Mouse (Mus musculus): ENCODE data around the gene Fdxr. TPM values are rescaled to one million over a fixed set of nuclear protein-coding genes. Genes with fewer than 3 reads are reported as not detected.

The Fdxr gene
- polyA plus RNA-seq, 3 experiments from 2014 or later = 20.6 to 26.2 (median 23.7) TPM

DNA sequence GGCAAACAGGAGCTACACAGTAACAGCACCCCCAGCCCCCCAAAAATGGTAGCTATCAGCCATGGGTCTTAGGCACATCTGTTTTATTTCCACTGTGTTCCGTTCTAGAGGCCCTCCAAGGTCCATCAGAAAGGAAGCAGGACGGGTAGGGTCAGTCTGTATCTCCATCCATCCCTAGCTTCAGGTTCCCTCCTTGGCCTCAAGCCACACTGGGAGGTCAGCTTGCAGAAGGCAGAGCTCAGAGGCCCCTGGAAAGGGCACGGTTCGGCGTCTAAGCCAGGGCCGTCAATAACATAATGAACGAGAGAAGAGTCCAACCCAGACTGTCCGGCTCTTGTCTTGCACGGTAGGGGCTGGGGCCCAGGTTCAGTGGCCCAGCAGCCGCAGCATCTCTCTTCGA, 8.9 kb downstream of the Fdxr start:
- ATAC-seq = no peak

- ATAC-seq = no peak
These were observed 9.6 kb downstream of the Fdxr start, which contains the start of gene Grin2c for GRCm38 (mm10) chr11:115267061-115267883. Gene Grin2c (minus strand): TSS chr11:115267243.

DNA sequence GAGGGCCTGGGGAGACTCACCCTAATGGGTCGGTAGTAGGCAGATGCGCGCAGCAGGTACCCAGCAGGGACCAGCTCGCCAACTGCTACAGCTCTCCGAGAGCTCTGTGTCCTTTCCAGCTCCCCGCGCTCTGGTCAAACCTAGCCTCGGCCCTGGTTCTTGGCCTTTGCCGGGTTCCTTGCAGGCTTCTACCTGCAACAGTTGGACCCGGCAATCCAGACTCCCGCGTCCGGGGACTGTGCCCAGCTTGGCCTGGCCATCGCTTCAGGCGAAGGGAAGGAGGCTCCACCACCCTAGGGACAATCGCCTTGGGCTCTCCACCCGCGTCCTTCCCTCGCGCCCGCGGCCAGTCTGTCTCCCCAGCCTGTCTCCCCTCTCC, 10.5 kb downstream of the Fdxr start:
- no peak for ATAC-seq

- no peak for ATAC-seq
These were observed 11.0 kb downstream of the Fdxr start for GRCm38 (mm10) chr11:115265771-115266399.

DNA sequence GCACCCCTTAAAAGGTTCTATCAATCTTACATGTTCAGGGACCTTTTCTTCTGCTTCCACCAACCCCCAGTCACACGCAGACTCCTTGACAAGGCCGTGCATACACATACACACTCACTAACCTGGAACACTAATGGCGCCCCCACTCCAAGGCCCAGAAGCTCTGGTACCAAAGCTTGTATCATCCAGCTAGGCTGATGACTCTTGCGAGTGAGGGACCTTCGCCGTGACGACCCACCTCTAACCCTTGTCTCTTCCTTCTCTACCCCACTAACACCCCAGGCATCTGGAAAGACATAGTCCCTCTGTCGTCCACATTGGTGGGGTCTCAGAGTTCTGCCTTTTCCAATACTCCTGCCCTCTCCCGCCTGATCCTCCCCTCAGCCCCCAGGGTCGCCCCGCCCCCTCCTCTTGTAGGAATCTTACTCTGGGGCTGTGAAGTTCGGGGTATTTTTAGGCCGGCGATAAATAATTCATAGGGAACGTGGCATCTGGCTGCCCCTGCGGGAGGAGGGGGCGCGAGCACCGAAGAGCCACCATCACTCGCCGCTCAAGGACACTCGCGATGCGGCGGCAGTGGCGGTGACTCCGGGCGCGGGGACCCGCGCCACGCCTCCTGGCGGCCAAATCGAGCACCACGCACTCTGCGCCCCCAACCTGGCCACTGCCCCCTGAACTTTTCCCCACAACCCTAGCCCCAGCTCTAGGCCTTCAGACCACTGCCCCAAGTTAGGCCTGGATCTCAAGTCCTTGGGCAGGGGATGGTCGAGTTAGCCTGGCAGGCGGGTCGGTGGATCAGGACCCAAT, 11.8 kb downstream of the Fdxr start:
- peak; percentile 46 for ATAC-seq

GRCm38 (mm10) chr11:115264136-115264861, 12.6 kb downstream of the Fdxr start:
- no peak for ATAC-seq

GRCm38 (mm10) chr11:115262954-115263353, 13.9 kb downstream of the Fdxr start:
- ATAC-seq = no peak

DNA sequence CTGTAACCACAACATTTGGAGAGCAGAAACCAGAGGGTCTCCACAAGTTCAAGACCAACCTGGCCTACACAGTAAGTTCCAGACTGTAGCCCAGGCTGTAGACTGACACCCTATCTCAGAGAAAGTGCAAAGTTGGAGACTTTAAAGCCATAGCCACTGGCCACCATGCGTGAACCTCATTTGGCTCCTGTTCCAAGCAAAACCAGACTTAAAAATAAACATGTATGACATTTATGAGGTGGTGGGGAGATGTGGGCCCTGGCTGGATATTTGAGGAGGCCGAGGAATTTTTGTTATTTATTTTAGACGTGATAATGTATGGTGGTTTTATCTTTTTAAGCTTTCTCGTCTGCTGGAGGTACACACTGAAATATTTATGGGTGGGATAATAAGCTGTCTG, 17.7 kb downstream of the Fdxr start:
- no peak for ATAC-seq

DNA sequence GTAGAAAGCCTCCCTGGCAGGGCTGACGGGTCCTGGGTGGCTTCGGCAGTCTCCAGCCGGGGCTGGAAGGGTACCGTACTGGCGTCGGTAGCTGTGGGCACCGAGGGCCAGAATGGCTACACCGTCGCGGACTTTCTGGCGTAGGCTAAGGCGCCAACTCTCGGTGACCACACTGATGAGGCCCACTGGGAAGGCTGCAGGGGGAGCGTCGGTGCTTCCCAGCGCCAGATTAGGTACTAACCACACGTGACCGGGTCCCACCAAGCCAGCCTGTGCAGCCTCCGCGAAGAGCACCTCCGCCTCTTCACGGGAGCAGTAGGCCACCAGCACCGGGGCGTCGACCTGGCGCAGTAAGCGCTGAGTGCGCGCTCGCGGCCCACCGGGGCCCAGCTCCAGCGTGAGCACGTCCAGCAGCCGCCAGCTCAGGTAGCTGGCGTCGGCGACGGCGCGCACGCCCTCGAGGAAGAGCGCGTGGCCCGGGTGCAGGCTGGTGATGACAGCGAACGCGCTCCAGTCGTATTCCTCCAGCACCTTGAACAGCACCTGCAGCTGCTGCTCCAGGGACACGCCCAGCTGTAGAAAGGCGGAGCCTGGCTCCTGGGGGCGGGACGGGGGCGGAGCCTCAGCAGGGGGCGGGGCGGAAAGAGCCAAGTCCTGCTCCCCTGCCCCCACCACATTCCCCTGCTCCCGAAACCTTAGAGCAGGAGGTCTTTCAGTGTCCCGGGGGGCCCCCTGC, 18.9 kb downstream of the Fdxr start:
- ATAC-seq = no peak

GRCm38 (mm10) chr11:115251258-115251657, 25.6 kb downstream of the Fdxr start:
- ATAC-seq = no peak

DNA sequence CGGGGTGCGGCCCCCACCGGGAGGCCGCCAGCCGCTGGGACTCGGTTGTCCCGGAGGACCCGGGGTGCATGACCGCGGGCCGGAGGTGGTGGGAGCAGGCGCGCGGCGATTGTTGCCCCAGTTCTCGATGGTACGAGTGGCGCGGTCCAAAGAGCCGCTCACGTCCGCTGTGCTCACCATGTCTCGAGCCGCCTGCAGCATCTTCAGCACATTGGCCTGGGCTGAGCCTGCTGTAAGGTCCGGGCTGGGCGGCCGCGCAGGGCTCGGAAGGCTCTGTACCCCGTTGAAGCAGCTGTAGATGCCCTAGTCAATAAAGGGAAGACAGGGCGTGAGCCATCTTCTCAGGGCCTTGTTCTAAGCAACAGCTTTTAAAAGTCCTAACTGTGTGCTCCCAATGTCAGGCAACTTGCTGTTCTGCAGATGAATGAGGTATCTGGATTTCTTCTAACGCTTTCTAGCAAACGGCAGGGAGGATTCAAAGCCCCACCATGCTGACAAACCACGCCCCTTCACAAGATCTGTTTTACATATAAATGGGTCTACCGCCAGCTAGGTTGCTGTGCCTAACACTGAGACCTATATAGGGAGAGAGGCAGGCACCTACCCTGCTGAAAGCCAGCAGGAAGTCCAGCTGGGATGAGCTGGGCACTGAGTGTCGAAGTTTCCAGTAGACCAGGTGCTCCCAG, 26.3 kb downstream of the Fdxr start:
- ATAC-seq = no peak

DNA sequence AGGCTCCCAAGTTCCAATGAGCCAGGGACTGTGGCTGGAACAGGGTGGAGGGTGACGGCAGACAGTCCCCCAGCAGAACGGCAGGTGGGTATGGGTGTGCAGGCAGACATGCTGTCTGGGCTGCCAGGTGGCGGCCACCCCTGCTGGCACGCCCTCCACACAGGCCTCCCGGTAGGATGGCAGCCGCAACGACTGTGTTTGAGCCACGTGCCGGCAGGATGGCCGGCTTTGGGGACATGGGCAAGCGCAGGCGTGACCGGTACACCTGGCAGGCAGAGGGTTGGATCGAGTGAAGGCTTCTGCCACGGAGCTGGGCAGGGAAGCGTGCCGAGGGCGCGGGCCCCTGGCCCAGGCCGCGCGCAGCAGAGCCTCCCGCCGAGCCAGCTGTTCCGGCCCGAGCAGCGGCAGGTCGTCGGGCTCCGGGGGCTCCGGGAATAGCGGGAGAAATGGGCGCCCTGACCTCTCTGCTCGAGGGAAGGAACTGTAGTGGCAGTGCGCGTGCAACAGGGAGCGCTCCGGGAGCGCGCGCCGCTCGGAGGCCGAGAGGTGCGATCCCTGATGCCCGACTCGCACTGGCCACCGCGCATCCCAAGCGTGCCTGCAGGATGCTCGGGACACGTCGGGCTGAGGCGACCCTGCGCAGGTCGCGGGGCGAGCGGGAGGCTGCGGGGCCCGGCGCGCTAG, 27.0 kb downstream of the Fdxr start:
- no peak for ATAC-seq

DNA sequence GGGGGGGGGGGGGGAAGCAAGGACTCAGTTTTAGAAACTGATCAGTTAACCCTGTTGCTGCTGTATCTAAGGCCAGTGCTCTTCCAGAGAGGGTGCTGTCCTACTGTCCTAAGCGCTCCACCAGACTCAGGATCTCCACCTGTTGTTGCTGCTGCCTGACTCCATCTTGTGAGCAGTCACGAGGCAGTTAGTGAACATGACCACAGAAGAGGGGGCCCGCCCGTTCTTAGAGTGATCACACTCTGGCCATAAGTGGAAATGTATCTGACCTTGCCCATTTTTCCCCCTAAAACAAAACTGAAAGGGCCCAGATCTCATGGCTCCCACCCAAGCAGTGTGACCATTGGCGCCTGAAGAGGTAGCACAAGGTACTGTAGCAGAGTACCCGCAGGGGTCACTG, 28.9 kb downstream of the Fdxr start:
- no peak for ATAC-seq

GRCm38 (mm10) chr11:115247240-115247639, 29.6 kb downstream of the Fdxr start:
- no peak for ATAC-seq

GRCm38 (mm10) chr11:115246386-115246785, 30.5 kb downstream of the Fdxr start:
- ATAC-seq = no peak

DNA sequence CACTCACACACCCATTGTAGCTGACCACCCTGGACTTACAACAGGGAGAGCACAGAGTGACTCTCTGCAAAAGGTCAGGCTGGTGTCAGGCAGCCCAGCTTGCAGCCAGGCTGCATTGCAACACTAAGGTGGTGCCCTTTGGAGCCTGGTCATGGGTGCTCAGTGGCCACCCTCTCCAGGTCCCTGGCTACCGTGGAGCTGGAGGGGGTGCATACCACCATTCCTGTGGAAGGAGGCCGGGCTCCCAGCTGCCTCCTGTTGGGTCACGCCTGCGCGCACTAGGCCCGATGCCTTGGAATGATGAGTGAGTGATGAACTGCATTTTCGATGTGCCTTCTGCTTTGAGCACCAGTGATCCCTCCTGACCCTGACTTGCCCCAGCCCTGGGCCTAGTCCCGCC, 32.0 kb downstream of the Fdxr start:
- ATAC-seq = no peak

DNA sequence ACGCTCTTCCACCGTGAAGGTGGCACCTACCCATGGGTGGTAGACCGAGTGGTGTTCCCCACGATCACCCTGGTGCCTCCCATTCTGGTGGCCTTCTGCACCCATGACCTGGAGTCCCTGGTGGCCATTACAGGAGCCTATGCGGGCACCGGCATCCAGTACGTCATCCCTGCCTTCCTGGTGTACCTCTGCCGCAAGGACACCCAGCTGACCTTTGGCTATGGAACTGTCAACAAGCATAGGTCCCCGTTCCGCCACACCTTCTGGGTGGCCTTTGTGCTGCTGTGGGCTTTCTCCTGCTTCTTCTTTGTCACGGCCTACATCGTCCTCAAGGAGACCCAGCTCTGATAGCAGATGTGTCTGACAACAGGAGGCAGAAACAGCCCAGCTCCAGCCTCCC, 33.1 kb downstream of the Fdxr start:
- ATAC-seq = no peak

DNA sequence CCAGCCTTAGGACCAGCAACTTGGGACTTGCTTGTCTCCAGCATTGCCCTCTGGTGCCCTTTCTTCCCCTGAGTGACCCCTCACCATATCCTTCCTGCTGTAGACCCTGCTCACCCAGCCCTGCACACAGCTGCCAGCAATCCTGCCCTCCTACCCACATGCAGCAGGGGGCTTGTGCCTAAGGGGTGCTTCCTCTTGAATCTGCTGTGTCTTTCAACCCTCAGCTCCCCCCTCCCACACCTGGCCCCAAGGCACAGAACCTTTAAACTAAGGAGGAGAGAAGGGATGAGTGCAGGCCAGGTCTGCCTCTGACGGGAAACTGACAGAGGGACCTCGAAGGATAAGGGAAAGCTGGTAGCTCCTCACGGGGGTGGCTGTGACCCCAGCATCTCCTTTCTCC, 34.1 kb downstream of the Fdxr start:
- ATAC-seq = no peak

- no peak for ATAC-seq
These were observed 35.4 kb downstream of the Fdxr start for GRCm38 (mm10) chr11:115241402-115241801.

DNA sequence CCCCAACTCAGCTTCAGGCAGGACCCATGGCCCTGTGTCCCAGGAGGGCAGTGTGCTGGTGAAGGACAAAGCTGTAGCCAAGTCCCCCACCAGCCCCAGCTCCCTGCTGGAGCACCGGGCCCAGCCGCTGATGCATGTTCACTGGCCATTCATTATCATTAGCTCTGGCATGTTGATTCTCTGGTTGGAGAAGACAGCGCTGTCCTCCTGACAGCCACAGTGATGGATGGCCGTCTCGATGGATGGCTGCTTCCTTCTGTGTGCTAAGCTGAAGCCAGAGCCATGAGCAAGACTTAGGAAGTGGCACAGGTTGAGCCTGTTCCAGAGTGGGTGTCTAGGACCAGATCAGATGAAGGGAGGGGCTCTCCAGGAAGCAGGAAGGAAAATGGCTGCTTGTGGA, 40.3 kb downstream of the Fdxr start:
- no peak for ATAC-seq

All from inflammation-experienced regulatory T-cells, adult 6 months (primary cell).